ENCODE assay signal across 11 mouse cellular contexts in genomic region chr13:83656773-83657172, GRCm38 (mm10).
DNase-seq lines count a peak whose midpoint lies in the region; ATAC-seq and TF ChIP-seq lines count a peak whose summit lies in the region.
"Had no signal": no experiment of that assay in that cellular context is flagged by ENCODE, and none has a peak within 500 bp of the region (broad histone marks: within the 10 kb centered on the region; RNA-seq: fewer than 3 reads in every experiment).

No protein-coding gene starts in this region.

- peak; percentile 82 for DNase-seq in forebrain, embryonic 14.5 days (ENCODE audit: low spot score)
- no peak for DNase-seq in forebrain, embryonic 11.5 days (ENCODE audit: low spot score)
- DNase-seq in liver, embryonic 14.5 days (ENCODE audit: low read depth in 3 of 3, low spot score in 3 of 3) = peak in 1 of 3 experiments; percentile 20
- no peak for DNase-seq in liver
- peak; percentile 12 for DNase-seq in MN1 (ENCODE audit: low spot score)
- DNase-seq in frontal cortex, adult 2 months (ENCODE audit: extremely low spot score in 1 of 2, low spot score in 1 of 2) = no peak
- DNase-seq in yolk sac, embryonic 10.5 days (ENCODE audit: low spot score) = no peak
- DNase-seq: heart, postnatal 4 days had no signal

- H3K27me3 ChIP-seq in forebrain, embryonic 14.5 days (replicated peaks; ENCODE audit: control insufficient read depth, insufficient read depth, low read length) = no peaks in the 10 kb centered on the region
- no peaks in the 10 kb centered on the region for H3K27me3 ChIP-seq in forebrain, embryonic 11.5 days (ENCODE audit: control insufficient read depth, insufficient read depth, low read length)
- no peaks in the 10 kb centered on the region for H3K27me3 ChIP-seq in liver, embryonic 14.5 days (ENCODE audit: control insufficient read depth, insufficient read depth, low read length)
- H3K27me3 ChIP-seq: forebrain, embryonic 12.5 days had no signal

- H3K4me1 ChIP-seq in forebrain, embryonic 14.5 days (ENCODE audit: control insufficient read depth, insufficient read depth, low read length) = peaks cover 5% of the 10 kb centered on the region
- H3K4me1 ChIP-seq in forebrain, embryonic 11.5 days (replicated peaks; ENCODE audit: control insufficient read depth, insufficient read depth, low read length) = peaks cover 5% of the 10 kb centered on the region; the same call in 1 of the 2 replicates
- H3K4me1 ChIP-seq in liver, embryonic 14.5 days (replicated peaks; ENCODE audit: control insufficient read depth in 2 of 2, insufficient read depth in 2 of 2, low read length in 1 of 2) = peaks cover under 1 to 4% of the 10 kb centered on the region in 2 experiments; a peak in 2 of 4 replicates

- H3K9ac ChIP-seq in forebrain, embryonic 14.5 days (ENCODE audit: low read length) = no peak overlapping the region
- no peak overlapping the region for H3K9ac ChIP-seq in forebrain, embryonic 11.5 days (ENCODE audit: low read length)
- no peak overlapping the region for H3K9ac ChIP-seq in liver, embryonic 14.5 days (replicated peaks)
- H3K9ac ChIP-seq: forebrain, embryonic 12.5 days; midbrain, embryonic 12.5 days had no signal

- TF ChIP-seq CTCF in liver, embryonic 14.5 days (IDR thresholded peaks at IDR 0.05; ENCODE audit: low read depth) = peak; percentile 38; the same call in 1 of the 2 replicates

- TF ChIP-seq EP300 in liver, embryonic 14.5 days (IDR thresholded peaks at IDR 0.05; ENCODE audit: low read depth) = no peak

- H3K4me3 ChIP-seq in forebrain, embryonic 14.5 days (ENCODE audit: low read depth, low read length) = no peak overlapping the region
- H3K4me3 ChIP-seq in forebrain, embryonic 11.5 days (ENCODE audit: low read depth, low read length) = no peak overlapping the region
- no peak overlapping the region for H3K4me3 ChIP-seq in liver, embryonic 14.5 days (ENCODE audit: insufficient read depth in 1 of 2, low read depth in 2 of 2, low read length in 2 of 2)
- H3K4me3 ChIP-seq: forebrain, embryonic 12.5 days; midbrain, embryonic 12.5 days had no signal

- no peaks in the 10 kb centered on the region for H3K9me3 ChIP-seq in forebrain, embryonic 14.5 days (replicated peaks; ENCODE audit: control insufficient read depth, low read length)
- no peaks in the 10 kb centered on the region for H3K9me3 ChIP-seq in forebrain, embryonic 11.5 days (ENCODE audit: control insufficient read depth, low read length)
- H3K9me3 ChIP-seq in liver, embryonic 14.5 days (ENCODE audit: control insufficient read depth, low read length) = no peaks in the 10 kb centered on the region
- H3K9me3 ChIP-seq: forebrain, embryonic 12.5 days; midbrain, embryonic 12.5 days had no signal

- ATAC-seq in forebrain, embryonic 14.5 days = no peak
- no peak for ATAC-seq in forebrain, embryonic 11.5 days (replicated peaks; ENCODE audit: low FRiP score)
- ATAC-seq in liver, embryonic 14.5 days (ENCODE audit: insufficient read depth) = no peak
- ATAC-seq in megakaryocyte progenitor cell, adult 5-6 weeks (replicated peaks; ENCODE audit: poor library complexity) = peak; percentile 72

- WGBS in forebrain, embryonic 14.5 days = 65% methylated on average over 4 of the region's 4 CpGs
- 71% methylated on average over 4 of the region's 4 CpGs for WGBS in forebrain, embryonic 11.5 days
- WGBS in liver, embryonic 14.5 days (ENCODE audit: insufficient replicate concordance) = 68% methylated on average over 4 of the region's 4 CpGs

- no peak overlapping the region for H3K4me2 ChIP-seq in forebrain, embryonic 14.5 days (ENCODE audit: low read length)
- no peak overlapping the region for H3K4me2 ChIP-seq in forebrain, embryonic 11.5 days (ENCODE audit: low read depth, low read length, severe bottlenecking)
- no peak overlapping the region for H3K4me2 ChIP-seq in liver, embryonic 14.5 days (ENCODE audit: low read depth)
- H3K4me2 ChIP-seq: forebrain, embryonic 12.5 days; midbrain, embryonic 12.5 days had no signal

- no peaks in the 10 kb centered on the region for H3K36me3 ChIP-seq in forebrain, embryonic 14.5 days (ENCODE audit: control insufficient read depth, insufficient read depth, low read length)
- no peaks in the 10 kb centered on the region for H3K36me3 ChIP-seq in forebrain, embryonic 11.5 days (ENCODE audit: control insufficient read depth, insufficient read depth, low read length)
- H3K36me3 ChIP-seq in liver, embryonic 14.5 days (replicated peaks; ENCODE audit: control insufficient read depth, insufficient read depth, low read depth) = no peaks in the 10 kb centered on the region
- H3K36me3 ChIP-seq: forebrain, embryonic 12.5 days; midbrain, embryonic 12.5 days had no signal

- H3K27ac ChIP-seq in forebrain, embryonic 14.5 days (ENCODE audit: low read depth, low read length) = no peak overlapping the region
- H3K27ac ChIP-seq in forebrain, embryonic 11.5 days (ENCODE audit: low read depth, low read length) = no peak overlapping the region
- no peak overlapping the region for H3K27ac ChIP-seq in liver, embryonic 14.5 days
- H3K27ac ChIP-seq: forebrain, embryonic 12.5 days; midbrain, embryonic 12.5 days had no signal

Comparison
In these comparisons a context has a peak if more than half of its experiments do, and no peak if none do; other contexts are left out.
1. DNase-seq: peak in forebrain, embryonic 14.5 days (single experiment) and MN1 (single experiment); none in forebrain, embryonic 11.5 days (single experiment), liver (single experiment), frontal cortex, adult 2 months (0 of 2) and yolk sac, embryonic 10.5 days (single experiment).